Mouse (Mus musculus) right cerebral cortex, postnatal 4 days (tissue): Measurements from ENCODE around the gene Anks1b.
A peak's percentile ranks its signal among the peaks of the same experiment; 100 is the strongest.

Experiments
- DNase-seq: peaks from one replicate; pipeline ENCODE4 v3.0.0-alpha.2; 2022

The Anks1b gene

GRCm38 (mm10) chr10:89975431-89975841 lies 102.1 kb downstream of the Anks1b start:
- DNase-seq: no peak

DNA sequence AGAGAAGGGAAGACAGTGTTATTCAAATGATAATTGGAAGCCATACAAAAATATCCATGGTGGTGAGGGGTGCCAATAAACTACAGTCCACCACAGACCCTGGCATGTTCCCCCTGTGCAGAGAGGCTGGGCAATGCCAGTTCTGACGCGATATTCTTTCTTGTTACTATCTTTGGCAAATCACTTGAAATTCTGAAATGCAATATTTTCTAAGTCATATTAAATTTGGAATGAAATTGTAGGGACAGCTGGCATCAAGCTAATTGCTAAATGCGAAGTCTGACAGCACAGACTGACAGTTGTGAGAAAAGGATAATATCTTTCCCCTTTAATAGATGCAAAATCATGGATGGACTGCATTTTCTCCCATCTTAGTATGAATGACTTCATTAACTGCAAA lies 103.3 kb downstream of the Anks1b start:
- no peak for DNase-seq

GRCm38 (mm10) chr10:89994171-89994570 lies 120.9 kb downstream of the Anks1b start:
- DNase-seq: no peak

DNA sequence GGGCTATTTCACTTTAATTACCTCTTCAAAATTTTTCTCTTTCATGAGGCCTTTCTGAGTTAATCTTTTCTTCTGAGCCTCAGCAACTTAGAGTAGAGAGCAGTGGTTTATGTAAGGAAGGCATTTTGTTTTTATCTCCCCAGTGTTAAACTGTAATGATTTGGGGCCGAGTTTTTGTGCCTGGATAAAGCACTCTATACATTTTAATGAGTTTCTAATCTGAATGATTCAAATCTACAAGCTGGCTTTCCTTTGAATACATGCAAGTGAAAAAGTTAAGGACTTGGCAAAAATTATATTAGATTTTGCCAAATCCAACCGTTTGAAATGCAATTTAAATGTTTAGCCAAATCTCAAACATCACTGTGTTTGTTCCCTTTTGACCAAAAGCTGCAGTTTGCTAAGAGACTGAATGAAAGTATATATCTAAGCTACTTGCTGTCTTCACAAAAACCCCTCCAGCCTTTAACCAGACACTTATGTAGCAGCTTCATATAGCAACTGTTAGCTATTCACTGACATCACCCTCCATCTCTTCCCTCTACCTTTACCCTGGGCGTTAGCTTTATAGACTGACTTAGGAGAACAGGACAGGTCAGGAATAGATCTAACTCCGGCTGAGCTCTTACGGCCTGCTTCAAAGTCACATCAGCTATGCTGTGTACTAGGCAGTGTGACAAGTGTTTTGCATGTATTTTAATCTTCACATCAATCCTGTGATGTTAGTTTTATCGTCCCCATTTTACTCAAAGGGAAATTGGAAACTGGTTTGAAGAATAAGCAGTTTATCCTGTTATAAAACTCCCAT lies 122.5 kb downstream of the Anks1b start:
- DNase-seq: no peak

DNA sequence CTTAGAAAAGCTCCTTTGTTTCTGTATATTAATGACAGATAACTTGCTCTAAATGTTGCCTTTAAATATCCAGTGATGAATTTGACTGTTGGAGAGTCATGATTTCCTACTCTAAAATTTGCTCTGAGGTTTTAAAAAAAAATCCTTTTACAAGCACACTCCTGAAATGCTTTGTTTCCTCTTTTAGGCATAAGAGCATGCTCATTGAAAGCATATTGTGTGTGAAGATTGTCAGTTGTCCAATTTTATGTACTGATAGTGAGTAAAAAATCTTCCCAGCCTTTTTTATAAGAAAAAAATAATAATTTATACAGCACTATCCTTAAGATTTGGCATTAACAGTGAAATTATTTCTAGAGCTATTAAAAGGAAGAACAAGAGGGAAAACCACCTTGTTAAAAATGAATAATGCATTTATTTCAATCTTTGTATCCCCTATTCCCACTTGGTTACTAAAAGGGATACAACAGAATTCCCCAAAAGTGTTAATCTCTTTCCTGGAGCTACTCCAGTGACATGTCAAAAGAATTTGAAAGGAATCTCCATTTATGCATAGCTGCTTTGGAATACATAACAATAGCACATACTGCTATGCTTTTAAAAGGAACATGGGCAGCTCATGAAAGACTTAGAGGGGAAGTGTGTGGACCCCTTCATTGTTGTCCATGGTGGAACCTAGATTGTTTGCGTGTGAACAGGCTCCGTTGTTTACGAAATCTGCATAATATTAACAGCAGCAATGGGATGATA lies 130.8 kb downstream of the Anks1b start:
- no peak for DNase-seq

DNA sequence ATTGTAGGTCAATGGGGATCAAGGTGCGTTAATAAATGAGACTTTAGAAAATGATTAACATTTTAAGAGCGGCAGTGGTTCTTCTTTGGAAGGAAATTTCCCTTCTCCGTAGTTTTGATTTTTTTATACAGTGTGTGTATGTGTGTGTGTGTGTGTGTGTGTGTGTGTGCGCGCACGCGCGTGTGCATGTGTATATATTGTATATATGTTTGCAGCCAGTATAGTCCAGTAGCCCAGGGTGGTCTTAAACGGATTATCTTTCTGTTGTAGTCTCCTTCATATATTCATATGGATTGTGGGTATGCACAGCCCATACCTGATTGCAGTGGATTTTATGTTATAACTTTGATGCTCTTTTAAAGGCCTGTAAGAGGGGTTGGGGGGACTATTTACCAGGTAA lies 131.6 kb downstream of the Anks1b start:
- no peak for DNase-seq

DNA sequence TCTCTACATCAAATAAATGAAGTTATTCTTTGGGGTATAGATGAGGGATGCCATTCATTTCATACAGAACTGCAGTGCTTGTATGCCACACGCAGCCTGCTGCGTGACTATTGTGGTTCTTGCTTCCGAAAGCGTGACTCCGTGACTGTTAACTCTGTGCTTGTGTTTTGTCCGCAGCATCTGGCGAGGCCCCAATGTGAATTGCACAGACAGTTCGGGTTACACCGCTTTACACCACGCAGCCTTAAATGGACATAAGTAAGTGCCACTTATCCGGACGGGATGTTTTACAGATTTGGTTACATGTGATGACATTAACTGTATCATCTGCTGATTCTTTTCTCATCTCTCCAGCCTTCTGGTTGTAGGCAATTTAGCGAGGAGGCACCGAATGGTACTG lies 159.7 kb downstream of the Anks1b start:
- DNase-seq: no peak

GRCm38 (mm10) chr10:90043287-90043686 lies 170.0 kb downstream of the Anks1b start:
- DNase-seq: no peak

- DNase-seq: peak; percentile 28
Measured at GRCm38 (mm10) chr10:90043773-90044172, 170.5 kb downstream of the Anks1b start.

DNA sequence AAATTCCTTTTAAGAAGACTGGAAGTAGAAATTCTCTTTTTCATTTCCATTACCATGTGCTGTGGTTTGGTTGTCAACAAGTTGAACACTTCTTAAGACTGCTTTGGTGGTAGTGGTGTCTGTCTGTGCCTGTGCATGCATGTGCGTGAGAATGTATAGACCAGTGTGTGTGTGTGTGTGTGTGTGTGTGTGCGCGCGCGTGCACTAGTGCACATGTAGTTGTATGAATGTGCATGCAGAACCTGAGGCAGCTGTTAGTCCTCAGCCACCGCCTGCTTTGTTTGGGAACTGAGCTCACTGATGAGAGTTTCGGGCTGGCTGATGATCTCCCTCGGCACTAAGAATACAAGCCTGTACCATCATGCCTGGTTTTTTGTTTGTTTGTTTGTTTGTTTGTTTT lies 170.9 kb downstream of the Anks1b start:
- no peak for DNase-seq

DNA sequence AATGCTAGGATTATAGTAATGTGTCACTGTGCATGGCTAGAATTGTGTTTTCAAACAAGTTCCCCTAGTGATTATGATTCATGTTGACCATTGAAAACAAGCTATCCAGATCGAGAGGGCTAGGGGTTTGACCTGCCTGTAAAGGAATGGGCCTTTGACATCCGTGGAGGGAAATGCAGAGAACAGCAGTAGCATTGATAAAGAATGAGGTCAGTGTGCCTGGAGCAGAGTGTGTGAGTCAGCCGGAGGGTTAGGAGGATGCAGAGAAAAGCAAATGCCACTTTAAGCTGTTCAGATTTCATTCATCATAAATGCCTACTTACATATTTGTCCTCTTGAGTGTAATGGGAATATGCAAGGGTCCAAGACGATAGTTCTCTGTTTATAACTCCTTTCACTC lies 195.3 kb downstream of the Anks1b start:
- DNase-seq: no peak

- DNase-seq: no peak
Measured at GRCm38 (mm10) chr10:90077930-90078329, 204.6 kb downstream of the Anks1b start.

GRCm38 (mm10) chr10:90081151-90081550 lies 207.8 kb downstream of the Anks1b start:
- DNase-seq: no peak

DNA sequence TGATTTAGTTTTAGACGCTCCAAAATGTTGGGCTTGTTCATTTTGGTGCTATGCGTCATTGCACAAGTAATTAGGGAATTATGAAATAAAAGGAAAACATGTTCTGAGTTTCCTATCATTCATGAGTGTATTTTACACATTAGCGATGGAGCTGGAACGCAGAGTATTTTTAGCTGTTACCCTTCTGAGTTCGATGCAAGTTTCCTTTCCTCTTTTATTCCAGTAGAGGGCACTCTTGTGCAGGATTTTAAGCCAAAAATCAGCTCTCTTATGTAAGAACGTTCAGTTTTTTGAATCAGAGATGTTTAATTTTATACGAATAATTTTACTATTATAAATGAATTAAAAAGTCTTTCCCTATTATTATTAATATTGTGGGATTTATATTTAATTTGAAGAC lies 208.3 kb downstream of the Anks1b start:
- no peak for DNase-seq

DNA sequence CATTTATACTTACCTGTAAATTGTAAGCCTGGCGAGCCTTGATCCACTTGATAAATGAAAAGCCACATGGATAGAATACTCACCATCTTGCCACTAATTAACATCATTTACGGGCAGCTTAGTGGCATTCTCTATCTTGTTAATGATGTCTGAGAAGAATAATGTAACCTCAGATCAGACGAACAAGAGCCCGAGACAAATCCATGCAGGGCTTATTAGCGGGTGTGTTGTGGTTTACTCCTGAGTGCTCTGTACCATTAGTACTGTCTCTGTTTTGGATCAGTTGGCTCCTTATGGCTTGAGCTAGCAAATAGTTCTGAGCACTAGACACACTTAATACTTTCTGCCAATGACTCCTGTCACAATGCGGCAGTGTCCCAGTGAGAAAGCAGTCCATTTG lies 220.6 kb downstream of the Anks1b start:
- no peak for DNase-seq

DNA sequence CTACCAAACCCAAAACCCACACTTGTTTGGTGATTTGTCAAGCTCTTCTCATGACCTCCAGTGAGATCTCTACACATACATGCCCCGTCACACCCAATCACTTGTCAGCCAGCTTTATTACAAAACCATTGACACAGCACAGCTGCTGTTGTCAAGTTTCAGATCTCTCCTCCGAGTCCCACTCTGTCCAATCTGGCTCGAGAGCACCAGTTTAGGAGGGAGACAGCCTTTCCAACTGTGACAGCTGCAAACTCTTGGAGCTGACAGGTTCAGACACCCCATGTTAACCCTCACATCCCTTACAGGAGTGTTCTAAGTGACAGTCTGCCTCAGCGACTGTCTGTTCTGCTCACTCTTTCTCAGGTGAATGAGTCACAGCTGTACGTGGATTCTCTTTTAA lies 239.4 kb downstream of the Anks1b start:
- DNase-seq: no peak

DNA sequence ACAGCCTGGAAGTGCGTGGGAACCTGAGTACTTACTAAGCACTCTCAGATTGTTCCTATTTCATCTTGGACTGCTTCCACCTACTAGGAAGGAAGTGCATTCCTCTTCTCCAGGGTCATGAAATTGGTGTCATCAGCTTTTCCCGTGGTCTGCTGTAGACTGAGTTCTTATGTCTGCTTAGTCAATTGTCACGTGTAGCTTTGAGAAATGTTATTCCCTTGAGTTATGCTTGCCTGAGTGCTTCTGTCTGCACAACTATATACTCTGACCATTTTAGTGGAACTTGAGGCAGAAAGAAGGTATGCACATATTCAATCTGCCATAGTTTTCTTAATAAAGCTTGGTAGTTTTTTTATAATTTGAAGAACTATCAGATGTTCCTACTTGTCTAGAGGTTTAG lies 243.6 kb downstream of the Anks1b start:
- no peak for DNase-seq

DNA sequence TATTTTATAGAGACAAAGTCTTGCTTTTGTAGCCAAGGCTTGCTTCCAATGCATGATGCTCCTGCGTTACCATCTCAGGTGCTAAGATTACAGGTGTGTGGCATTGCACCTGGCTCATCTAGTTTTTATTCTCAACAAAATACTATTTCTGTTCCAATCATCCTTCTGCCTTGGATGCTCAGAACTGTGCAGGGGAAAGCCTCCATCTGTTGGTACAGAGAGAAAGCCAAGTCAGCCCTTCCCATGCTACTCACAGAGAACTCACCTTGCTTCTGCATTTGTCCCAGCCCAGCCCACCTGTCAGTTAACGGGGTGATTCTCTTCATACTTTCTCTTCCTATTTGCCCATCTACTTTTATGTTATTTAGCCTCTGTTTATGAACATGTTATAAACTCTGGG lies 244.5 kb downstream of the Anks1b start:
- DNase-seq: no peak

DNA sequence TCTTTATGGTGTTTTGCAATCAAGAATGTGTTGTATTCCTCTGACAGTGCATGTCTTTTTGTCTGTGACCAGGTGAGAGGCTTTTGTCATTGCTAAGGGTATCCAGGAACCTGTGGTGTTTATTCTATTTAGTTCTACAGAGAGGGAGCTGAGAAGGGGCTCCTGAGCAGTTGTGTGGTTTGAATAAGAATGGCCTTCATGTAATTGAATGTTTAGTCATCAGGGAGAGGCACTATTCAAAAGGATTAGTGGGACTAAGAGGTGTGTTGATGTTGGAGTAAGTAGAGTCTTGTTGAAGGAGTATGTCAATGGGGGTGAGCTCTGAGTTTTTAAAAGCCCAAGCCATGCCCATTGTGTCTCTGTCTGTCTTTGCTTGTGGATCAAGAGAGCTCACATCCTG lies 264.2 kb downstream of the Anks1b start:
- no peak for DNase-seq

GRCm38 (mm10) chr10:90140947-90141346 lies 267.6 kb downstream of the Anks1b start:
- DNase-seq: no peak

DNA sequence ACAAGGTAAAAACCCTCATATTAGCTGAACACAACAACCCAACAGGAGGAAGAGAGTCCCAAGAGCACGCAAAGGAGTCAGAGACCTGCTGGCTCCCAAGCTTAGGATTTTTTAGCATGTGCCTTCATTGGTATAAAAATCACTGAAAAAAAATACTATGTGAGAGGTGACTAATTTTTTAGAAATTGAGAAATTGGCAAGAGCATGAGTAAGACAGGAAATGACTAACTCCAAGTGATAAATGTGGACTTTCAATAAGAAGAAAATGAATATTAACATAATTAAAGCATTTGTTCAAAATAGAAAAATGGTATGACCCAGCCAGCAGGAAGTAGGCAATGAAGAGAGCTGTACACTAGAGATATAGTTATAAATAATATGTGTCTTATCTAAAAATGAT lies 271.1 kb downstream of the Anks1b start:
- no peak for DNase-seq

DNA sequence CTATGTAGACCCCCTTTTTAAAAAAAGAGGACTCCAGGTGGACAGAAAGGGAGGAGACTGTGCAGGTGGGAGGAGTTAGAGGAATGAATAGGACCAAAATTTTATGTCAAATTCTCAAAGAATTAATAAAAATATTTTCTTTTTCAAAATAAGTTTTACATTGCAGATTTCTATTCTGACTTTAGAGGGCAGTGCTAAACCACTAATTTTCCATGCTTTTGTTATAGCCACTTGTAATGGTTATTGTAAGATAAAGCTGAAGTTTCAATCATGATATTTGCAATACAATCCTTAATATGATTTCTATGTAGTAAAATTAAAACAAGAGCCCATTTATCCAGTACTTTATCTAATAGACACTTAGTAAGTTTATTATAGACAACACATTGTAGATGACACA lies 278.2 kb downstream of the Anks1b start:
- no peak for DNase-seq

DNA sequence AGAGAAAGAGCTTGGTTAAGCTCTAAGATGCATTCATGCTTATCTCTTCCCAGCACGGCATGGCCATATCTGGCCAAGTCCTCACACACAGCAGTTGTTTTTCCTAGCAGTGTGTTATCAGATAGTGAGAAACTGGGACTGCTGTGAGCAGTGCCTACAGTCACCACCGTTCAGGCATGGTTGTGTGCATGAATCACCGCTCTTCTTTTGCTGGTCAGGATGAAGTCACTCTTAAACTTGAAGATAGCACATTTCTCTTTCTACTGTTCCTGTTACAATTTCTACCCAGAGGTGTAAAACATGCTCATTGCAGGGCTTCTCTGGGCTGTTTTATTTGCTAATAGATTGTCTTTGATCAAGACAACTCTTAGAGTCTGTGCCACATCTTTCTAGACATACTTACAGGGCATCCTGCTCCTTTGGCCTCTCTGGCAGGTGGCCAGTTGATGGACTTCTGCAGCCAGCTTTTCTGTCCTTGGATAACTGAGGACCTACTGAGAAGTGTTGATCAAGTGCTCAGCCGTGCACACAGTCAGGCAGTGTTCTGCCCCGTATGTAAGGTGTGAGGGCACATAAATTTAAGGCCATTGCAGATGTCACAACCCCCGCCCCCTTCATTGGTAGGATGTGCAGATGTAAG lies 296.8 kb downstream of the Anks1b start:
- no peak for DNase-seq

GRCm38 (mm10) chr10:90190366-90190765 lies 317.1 kb downstream of the Anks1b start:
- DNase-seq: no peak
